Mouse (Mus musculus): ENCODE data around the gene Zbtb24. TPM values are rescaled to one million over a fixed set of nuclear protein-coding genes. Genes with fewer than 3 reads are reported as not detected.
A peak's percentile ranks its signal among the peaks of the same experiment; 100 is the strongest.

Gene Zbtb24
- polyA plus RNA-seq, 1 experiment from 2014 or later, result 20.1 TPM

- no peak for ATAC-seq (ENCODE audit: low FRiP score)
- no peaks in the 10 kb centered on the region; the same call in 1 of the 2 replicates for H3K4me1 ChIP-seq (replicated peaks; ENCODE audit: control insufficient read depth, insufficient read depth, low read length)
- 83% methylated on average over 5 of the region's 5 CpGs for WGBS
These were observed 22.8 kb downstream of the Zbtb24 start for GRCm38 (mm10) chr10:41472962-41473481.

GRCm38 (mm10) chr10:41473782-41474468 is 23.7 kb downstream of the Zbtb24 start:
- Histone ChIP-seq H3K9me3 (ENCODE audit: control insufficient read depth, low read length) (no peaks in the 10 kb centered on the region), H3K27me3 (ENCODE audit: control insufficient read depth, insufficient read depth, low read length) (no peaks in the 10 kb centered on the region), H3K4me3 (ENCODE audit: low read depth, low read length) (no peak overlapping the region), H3K27ac (ENCODE audit: low read depth, low read length) (no peak overlapping the region), H3K4me1 (replicated peaks; ENCODE audit: control insufficient read depth, insufficient read depth, low read length) (no peaks in the 10 kb centered on the region; the same call in 1 of the 2 replicates), H3K36me3 (ENCODE audit: control insufficient read depth, insufficient read depth, low read length) (no peaks in the 10 kb centered on the region), H3K9ac (ENCODE audit: low read depth, low read length) (no peak overlapping the region), H3K4me2 (replicated peaks; ENCODE audit: low read depth, low read length) (no peak overlapping the region)
- 90% methylated on average over 6 of the region's 6 CpGs for WGBS
- ATAC-seq (ENCODE audit: low FRiP score) (no peak), DNase-seq (ENCODE audit: low spot score) (no peak)

More at GRCm38 (mm10) chr10:41472962-41473481, 22.8 kb downstream of the Zbtb24 start:
- Histone ChIP-seq H3K9ac (ENCODE audit: low read depth, low read length) (no peak overlapping the region), H3K36me3 (ENCODE audit: control insufficient read depth, insufficient read depth, low read length) (no peaks in the 10 kb centered on the region), H3K4me3 (ENCODE audit: low read depth, low read length) (no peak overlapping the region), H3K27ac (ENCODE audit: low read depth, low read length) (no peak overlapping the region), H3K27me3 (ENCODE audit: control insufficient read depth, insufficient read depth, low read length) (no peaks in the 10 kb centered on the region), H3K4me2 (replicated peaks; ENCODE audit: low read depth, low read length) (no peak overlapping the region), H3K9me3 (ENCODE audit: control insufficient read depth, low read length) (no peaks in the 10 kb centered on the region)
- no peak for DNase-seq (ENCODE audit: low spot score)

GRCm38 (mm10) chr10:41474981-41475391 is 24.8 kb downstream of the Zbtb24 start:
- no peak overlapping the region for H3K4me2 ChIP-seq (replicated peaks; ENCODE audit: low read depth, low read length)
- no peak for ATAC-seq (ENCODE audit: low FRiP score)
- H3K27me3 ChIP-seq (ENCODE audit: control insufficient read depth, insufficient read depth, low read length), result no peaks in the 10 kb centered on the region
- H3K4me3 ChIP-seq (ENCODE audit: low read depth, low read length), result no peak overlapping the region
- DNase-seq (ENCODE audit: low spot score), result no peak
- H3K9me3 ChIP-seq (ENCODE audit: control insufficient read depth, low read length), result no peaks in the 10 kb centered on the region
- H3K9ac ChIP-seq (ENCODE audit: low read depth, low read length), result no peak overlapping the region
- no peak overlapping the region for H3K27ac ChIP-seq (ENCODE audit: low read depth, low read length)
- no peaks in the 10 kb centered on the region; the same call in 1 of the 2 replicates for H3K4me1 ChIP-seq (replicated peaks; ENCODE audit: control insufficient read depth, insufficient read depth, low read length)
- no peaks in the 10 kb centered on the region for H3K36me3 ChIP-seq (ENCODE audit: control insufficient read depth, insufficient read depth, low read length)
- 84% methylated on average over 1 of the region's 1 CpGs for WGBS

- peak within 1 kb of the TSS; percentile 51 for H3K4me3 ChIP-seq (ENCODE audit: low read depth, low read length)
- WGBS, result 0% methylated on average over 35 of the region's 35 CpGs
- H3K9ac ChIP-seq (ENCODE audit: low read depth, low read length), result peak within 1 kb of the TSS; percentile 71
- DNase-seq (ENCODE audit: low spot score), result peak; percentile 71
- peak; percentile 69 for ATAC-seq (ENCODE audit: low FRiP score)
- no peaks in the 10 kb centered on the region for H3K27me3 ChIP-seq (ENCODE audit: control insufficient read depth, insufficient read depth, low read length)
- H3K4me1 ChIP-seq (replicated peaks; ENCODE audit: control insufficient read depth, insufficient read depth, low read length), result no peaks in the 10 kb centered on the region; the same call in 1 of the 2 replicates
- no peaks in the 10 kb centered on the region for H3K36me3 ChIP-seq (ENCODE audit: control insufficient read depth, insufficient read depth, low read length)
- peak within 1 kb of the TSS; percentile 57 for H3K4me2 ChIP-seq (replicated peaks; ENCODE audit: low read depth, low read length)
- H3K27ac ChIP-seq (ENCODE audit: low read depth, low read length), result peak within 1 kb of the TSS; percentile 74
- no peaks in the 10 kb centered on the region for H3K9me3 ChIP-seq (ENCODE audit: control insufficient read depth, low read length)
These were observed 26.2 kb downstream of the Zbtb24 start, which contains the start of gene Mical1 for GRCm38 (mm10) chr10:41476171-41477017. Gene Mical1, plus strand, starts transcription at chr10:41476314.

- H3K4me3 ChIP-seq (ENCODE audit: low read depth, low read length), result peak overlapping the region; percentile 51
- H3K4me2 ChIP-seq (replicated peaks; ENCODE audit: low read depth, low read length), result peak overlapping the region; percentile 57
- WGBS, result 0% methylated on average over 9 of the region's 9 CpGs
- H3K9me3 ChIP-seq (ENCODE audit: control insufficient read depth, low read length), result no peaks in the 10 kb centered on the region
- no peaks in the 10 kb centered on the region for H3K27me3 ChIP-seq (ENCODE audit: control insufficient read depth, insufficient read depth, low read length)
- H3K9ac ChIP-seq (ENCODE audit: low read depth, low read length), result peak overlapping the region; percentile 71
- ATAC-seq (ENCODE audit: low FRiP score) (peak; percentile 43), DNase-seq (ENCODE audit: low spot score) (peak; percentile 82)
- no peaks in the 10 kb centered on the region for H3K36me3 ChIP-seq (ENCODE audit: control insufficient read depth, insufficient read depth, low read length)
- H3K4me1 ChIP-seq (replicated peaks; ENCODE audit: control insufficient read depth, insufficient read depth, low read length), result no peaks in the 10 kb centered on the region; the same call in 1 of the 2 replicates
- H3K27ac ChIP-seq (ENCODE audit: low read depth, low read length), result peak overlapping the region; percentile 74
These were observed 26.8 kb downstream of the Zbtb24 start for GRCm38 (mm10) chr10:41477018-41477277.

- under 1% methylated on average over 20 of the region's 20 CpGs for WGBS
- H3K4me2 ChIP-seq (replicated peaks; ENCODE audit: low read depth, low read length), result peak overlapping the region; percentile 57
These were observed 27.3 kb downstream of the Zbtb24 start for GRCm38 (mm10) chr10:41477278-41478181.

GRCm38 (mm10) chr10:41479961-41480360 is 29.8 kb downstream of the Zbtb24 start:
- no peak for DNase-seq (ENCODE audit: low spot score)
- no peak overlapping the region for H3K4me2 ChIP-seq (replicated peaks; ENCODE audit: low read depth, low read length)
- no peak overlapping the region for H3K9ac ChIP-seq (ENCODE audit: low read depth, low read length)
- H3K36me3 ChIP-seq (ENCODE audit: control insufficient read depth, insufficient read depth, low read length), result 0 out of 2 replicates have a peak, but pooled peaks cover 3% of the 10 kb centered on the region
- no peak overlapping the region for H3K4me3 ChIP-seq (ENCODE audit: low read depth, low read length)
- WGBS, result 92% methylated on average over 3 of the region's 3 CpGs
- H3K4me1 ChIP-seq (replicated peaks; ENCODE audit: control insufficient read depth, insufficient read depth, low read length), result no peaks in the 10 kb centered on the region; the same call in 1 of the 2 replicates
- H3K27me3 ChIP-seq (ENCODE audit: control insufficient read depth, insufficient read depth, low read length), result no peaks in the 10 kb centered on the region
- no peak for ATAC-seq (ENCODE audit: low FRiP score)
- H3K9me3 ChIP-seq (ENCODE audit: control insufficient read depth, low read length), result no peaks in the 10 kb centered on the region
- H3K27ac ChIP-seq (ENCODE audit: low read depth, low read length), result no peak overlapping the region

More at GRCm38 (mm10) chr10:41477278-41478181, 27.3 kb downstream of the Zbtb24 start:
- peak; percentile 63 for DNase-seq (ENCODE audit: low spot score)
- Histone ChIP-seq H3K4me1 (replicated peaks; ENCODE audit: control insufficient read depth, insufficient read depth, low read length) (no peaks in the 10 kb centered on the region; the same call in 1 of the 2 replicates), H3K4me3 (ENCODE audit: low read depth, low read length) (peak overlapping the region; percentile 51), H3K9ac (ENCODE audit: low read depth, low read length) (peak overlapping the region; percentile 71), H3K36me3 (ENCODE audit: control insufficient read depth, insufficient read depth, low read length) (no peaks in the 10 kb centered on the region), H3K27ac (ENCODE audit: low read depth, low read length) (peak overlapping the region; percentile 74), H3K27me3 (ENCODE audit: control insufficient read depth, insufficient read depth, low read length) (no peaks in the 10 kb centered on the region), H3K9me3 (ENCODE audit: control insufficient read depth, low read length) (no peaks in the 10 kb centered on the region)
- peak; percentile 81 for ATAC-seq (ENCODE audit: low FRiP score)
